Mouse (Mus musculus) myocyte (in vitro differentiated cells): ENCODE results near the gene Bnip1.

Source experiments
- CEBPB ChIP-seq: IDR thresholded peaks from 2 replicates; pipeline ENCODE4 v1.6.1; 2011; ENCODE audit warnings: mild to moderate bottlenecking, moderate library complexity; ENCODE audit not compliant: poor library complexity, insufficient read depth, severe bottlenecking
- E2F4 ChIP-seq: IDR thresholded peaks from one replicate; pipeline ENCODE4 v1.6.1; 2011; ENCODE audit warnings: mild to moderate bottlenecking, control low read depth, moderate library complexity; ENCODE audit not compliant: insufficient read depth
- MAX ChIP-seq: IDR thresholded peaks from one replicate; pipeline ENCODE4 v1.6.1; 2011; ENCODE audit warnings: low read depth, mild to moderate bottlenecking, control low read depth
- MYOD1 ChIP-seq, 3 experiments: IDR thresholded peaks; one replicate each; pipeline ENCODE4 v1.6.1; 2011; ENCODE audit warnings: control low read depth in 2 of 3, low read depth in 2 of 3, mild to moderate bottlenecking in 2 of 3, moderate library complexity in 1 of 3; ENCODE audit not compliant: insufficient read length in 2 of 3, control insufficient read depth in 1 of 3
- POLR2A ChIP-seq: IDR thresholded peaks from one replicate; pipeline ENCODE4 v1.6.1; 2011; ENCODE audit warnings: low read depth, mild to moderate bottlenecking, control low read depth, moderate library complexity; ENCODE audit not compliant: insufficient read length
- POLR2AphosphoS2 ChIP-seq: IDR thresholded peaks from one replicate; pipeline ENCODE4 v1.6.1; 2011; ENCODE audit warnings: low read depth, control low read depth; ENCODE audit not compliant: insufficient read length
- USF1 ChIP-seq: IDR thresholded peaks from one replicate; pipeline ENCODE4 v1.6.1; 2011; ENCODE audit warnings: low read depth, mild to moderate bottlenecking, control low read depth, moderate library complexity

- no peak for TF ChIP-seq POLR2A
- no peak for TF ChIP-seq E2F4
- TF ChIP-seq POLR2AphosphoS2: no peak
- TF ChIP-seq USF1: no peak
- TF ChIP-seq MYOD1 (IDR thresholded peaks at IDR 0.05; ENCODE audit: control insufficient read depth in 1 of 3, insufficient read length in 2 of 3, low read depth in 2 of 3): no peak
- TF ChIP-seq CEBPB: no peak
- no peak for TF ChIP-seq MAX
These were observed 9.7 kb downstream of the Bnip1 start for GRCm38 (mm10) chr17:26790269-26791214.
